Mouse (Mus musculus) gastrocnemius, postnatal 4 days (tissue): ENCODE measurements around the gene Ifngr2. TPM values are rescaled to one million over a fixed set of nuclear protein-coding genes. Genes with fewer than 3 reads are reported as not detected.

Source experiments
- DNase-seq, 2 experiments: peaks; one replicate each; pipeline ENCODE4 v3.0.0; 2021 to 2022; ENCODE audit warnings: low spot score in 2 of 2, mixed read lengths in 2 of 2
- total RNA-seq, 2 experiments: library from RNA; stranded (reverse); gene quantifications; 2 replicates each; pipeline ENCODE4 v1.2.3; 2021

The Ifngr2 gene
- total RNA-seq, 2 experiments from 2014 or later = 47.9 to 52.5 TPM

GRCm38 (mm10) chr16:91534888-91535287 is 12.0 kb upstream of the Ifngr2 start:
- DNase-seq = no peak

DNA sequence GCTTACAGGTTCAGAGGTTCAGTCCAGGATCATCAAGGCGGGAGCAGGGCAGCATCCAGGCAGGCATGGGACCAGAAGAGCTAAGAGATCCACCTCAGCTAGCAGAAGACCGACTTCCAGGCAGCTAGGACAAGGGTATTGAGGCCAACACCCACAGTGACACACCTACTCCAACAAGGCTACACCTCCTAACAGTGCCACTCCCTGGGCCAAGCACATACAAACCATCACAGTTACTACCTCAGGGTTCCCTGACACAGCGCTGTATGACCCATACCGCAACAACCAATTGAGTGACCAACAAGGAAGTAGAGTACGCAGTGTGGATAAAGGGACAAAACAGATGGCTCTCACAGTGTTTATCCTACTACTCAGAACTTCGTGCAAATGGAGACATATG is 10.5 kb upstream of the Ifngr2 start:
- no peak for DNase-seq

- no peak for DNase-seq
Measured at GRCm38 (mm10) chr16:91537065-91537464, 9.8 kb upstream of the Ifngr2 start.

DNA sequence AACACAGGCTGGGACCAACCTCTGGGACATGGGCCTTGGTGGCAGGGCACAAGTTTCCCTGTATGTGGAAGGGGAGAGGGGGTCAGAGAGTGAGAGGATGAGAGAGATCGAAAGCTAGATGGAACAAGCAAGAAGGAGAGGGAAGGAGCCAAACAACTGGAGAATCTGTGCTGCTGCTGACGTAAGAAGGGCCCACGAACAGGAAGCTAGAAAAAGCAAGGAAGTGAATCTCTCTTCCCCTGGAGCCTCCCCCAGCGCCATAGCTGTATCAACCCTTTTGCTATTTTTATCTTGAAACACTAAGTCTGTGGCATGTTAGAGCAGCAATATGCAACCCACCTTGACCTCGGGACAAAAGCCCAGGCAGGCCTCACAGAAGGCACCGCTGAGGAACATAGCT is 8.8 kb upstream of the Ifngr2 start:
- no peak for DNase-seq

DNA sequence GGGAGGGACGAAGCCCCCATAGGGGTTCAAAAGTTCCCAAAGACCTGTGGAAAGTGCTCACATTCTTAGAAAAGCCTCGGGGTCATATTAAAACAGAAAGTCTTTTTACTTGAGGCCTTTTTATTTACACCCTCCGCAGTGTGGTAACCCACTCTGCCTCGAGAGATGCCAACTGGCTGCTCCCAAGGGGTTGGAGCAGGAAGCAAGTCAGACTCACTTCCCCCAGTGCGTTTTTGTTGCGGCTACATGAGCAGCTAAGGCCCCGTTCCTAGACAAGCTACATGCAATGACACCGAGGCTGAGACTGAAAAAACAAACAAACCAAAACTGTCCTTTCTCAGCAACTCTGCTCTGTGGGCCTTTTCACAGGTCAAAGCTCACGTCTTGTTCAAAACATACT is 8.4 kb upstream of the Ifngr2 start:
- DNase-seq = no peak

GRCm38 (mm10) chr16:91541573-91542081 is 5.2 kb upstream of the Ifngr2 start:
- no peak for DNase-seq

GRCm38 (mm10) chr16:91543619-91544018 is 3.3 kb upstream of the Ifngr2 start:
- no peak for DNase-seq

GRCm38 (mm10) chr16:91545597-91546281 is 1.1 kb upstream of the Ifngr2 start:
- DNase-seq = no peak

DNA sequence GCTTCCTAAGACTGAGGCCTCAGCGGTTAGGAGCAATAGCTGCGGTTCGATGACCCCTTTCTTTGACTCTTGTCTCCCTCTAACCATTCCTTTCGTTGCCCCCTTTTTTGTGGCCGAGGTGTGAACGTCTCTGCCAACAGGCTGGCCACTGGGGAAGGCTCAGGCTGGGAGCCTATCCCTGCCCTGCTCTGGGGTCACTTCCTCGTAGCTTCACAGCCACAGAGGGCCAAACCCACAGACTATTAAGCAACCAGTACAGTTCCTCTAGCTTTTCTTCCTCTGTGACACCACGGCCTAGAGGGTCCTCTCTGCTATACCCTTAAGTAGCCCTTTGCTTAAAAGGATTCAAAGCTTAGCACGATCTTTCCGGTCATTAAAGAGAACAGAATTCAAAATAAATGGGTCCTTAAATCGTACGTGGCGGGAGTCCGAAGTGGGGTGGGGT is 459 bp upstream of the Ifngr2 start:
- no peak for DNase-seq

DNA sequence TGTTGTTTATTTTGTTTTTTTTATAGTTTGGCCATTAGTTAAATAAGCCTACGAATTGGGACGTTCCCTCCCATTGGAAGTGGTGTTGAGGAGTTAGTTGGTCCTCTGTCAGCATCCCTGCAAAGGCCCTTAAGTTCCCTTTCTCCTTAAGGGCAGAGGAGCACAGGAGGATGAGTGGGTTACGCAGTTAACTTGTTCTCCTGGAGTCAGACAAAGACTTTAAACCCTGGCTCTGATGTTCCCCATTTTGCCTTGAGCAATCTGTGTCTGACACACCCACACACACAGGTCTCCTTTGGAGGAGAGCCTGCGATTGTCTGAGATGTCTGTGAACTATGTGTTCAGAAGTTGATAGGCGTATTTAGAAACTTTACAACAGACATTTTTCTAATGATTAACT is 1.1 kb downstream of the Ifngr2 start:
- no peak for DNase-seq

- no peak for DNase-seq
Measured at GRCm38 (mm10) chr16:91548586-91548985, 1.7 kb downstream of the Ifngr2 start.

- DNase-seq = no peak
Measured at GRCm38 (mm10) chr16:91548996-91549395, 2.1 kb downstream of the Ifngr2 start.

DNA sequence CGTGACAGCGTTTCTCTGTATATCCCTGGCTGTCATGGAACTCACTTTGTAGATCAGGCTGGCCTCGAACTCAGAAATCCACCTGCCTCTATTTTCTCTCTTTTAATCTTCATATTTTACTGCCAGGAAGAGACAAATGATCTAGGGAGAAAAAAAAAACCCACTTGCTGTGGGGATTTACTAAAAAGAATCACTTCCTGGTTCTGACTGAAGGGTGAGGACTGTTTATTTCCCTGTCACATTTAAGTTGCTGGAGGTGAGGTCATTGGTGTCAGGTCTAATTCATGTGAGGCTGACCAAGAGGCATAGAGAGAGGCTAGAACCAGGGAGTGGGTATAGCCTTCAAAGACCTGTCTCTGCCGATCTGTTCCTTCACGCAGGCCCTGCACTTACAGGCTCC is 2.7 kb downstream of the Ifngr2 start:
- DNase-seq = no peak

DNA sequence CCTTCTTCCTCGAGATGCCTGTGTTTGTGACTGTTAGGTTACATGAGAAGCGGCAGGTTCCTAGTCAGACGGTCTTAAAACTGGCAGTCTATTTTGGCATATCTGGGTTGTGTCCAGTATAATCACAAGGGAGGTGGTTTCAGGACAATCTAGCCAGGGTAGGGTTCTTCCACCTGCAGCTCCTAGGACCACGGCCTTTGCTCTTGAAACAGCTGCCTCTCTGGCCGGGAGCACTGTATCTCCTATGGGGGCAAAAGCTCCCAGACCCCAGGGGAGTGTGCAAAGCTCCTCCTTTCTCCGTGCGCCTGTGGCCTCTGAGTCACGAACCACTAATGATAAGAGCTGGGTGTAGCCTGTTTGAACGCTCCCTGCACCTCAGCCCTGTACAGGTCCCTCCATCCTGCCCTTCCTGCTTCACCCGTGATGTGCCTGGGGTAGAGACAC is 4.2 kb downstream of the Ifngr2 start:
- no peak for DNase-seq

DNA sequence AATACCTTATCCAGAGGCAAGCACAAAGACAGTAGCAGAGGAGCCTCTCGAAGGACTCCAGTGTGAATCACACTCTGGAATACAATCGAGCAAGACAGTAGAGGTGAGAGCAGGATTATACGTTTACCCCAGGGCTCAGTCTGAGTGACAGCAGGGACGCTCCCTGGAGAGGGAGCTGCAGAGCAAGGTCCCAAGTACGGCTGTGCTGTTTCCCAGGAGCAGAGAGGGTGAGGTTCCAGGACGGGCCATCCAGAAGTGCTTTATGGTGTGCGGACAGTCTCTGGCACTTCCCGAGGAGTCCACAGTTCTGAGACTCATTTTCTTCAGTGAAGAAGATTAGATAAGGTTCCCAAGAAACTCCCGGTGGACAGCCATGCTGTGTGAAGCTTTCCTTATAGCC is 5.2 kb downstream of the Ifngr2 start:
- DNase-seq = no peak

DNA sequence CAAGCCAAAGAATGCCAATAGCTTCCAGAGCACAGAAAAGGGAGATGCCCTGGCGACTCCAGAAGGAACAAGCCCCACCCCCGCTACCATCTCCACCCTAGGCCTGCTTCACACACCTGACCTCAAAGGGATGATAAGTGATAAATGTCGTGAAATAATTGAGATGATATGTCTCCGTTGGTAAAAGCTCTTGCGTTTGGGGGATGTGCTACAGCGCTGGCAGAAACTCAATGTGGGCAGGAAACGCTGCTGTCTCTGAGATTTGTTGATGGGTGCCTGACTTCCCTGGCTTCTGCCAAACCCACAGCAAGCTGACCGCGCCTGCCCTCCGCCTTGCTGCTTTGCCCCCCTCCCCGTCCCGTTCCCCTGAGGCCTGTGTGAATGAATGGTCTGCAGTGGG is 6.8 kb downstream of the Ifngr2 start:
- no peak for DNase-seq

DNA sequence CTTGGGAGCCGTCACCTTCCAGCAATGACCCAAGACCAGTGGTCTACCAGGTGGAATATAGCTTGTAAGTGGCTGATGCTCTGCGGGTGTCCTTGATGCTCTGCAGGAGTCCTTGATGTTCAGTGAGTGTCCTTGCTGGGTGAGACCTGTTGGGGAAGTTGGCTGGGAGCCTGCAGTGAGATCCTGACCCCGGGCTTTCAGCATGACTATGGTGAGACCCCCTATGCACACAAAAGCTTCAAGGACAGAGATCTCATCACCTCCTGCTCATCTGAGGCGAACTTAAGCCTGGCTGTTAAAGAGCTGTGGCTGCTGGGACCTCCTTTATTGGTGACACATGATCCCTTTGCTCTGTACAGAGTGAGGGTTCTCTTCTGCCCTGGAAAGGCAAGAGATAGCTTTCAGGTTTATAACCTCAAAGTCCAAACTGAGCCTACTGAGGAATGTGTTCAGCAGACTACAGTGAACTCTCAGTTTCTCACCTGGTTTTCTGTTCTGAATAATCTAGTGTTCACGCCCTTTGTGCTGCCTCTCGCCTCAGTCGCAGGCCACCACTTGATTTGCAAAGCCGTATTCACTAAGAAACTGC is 8.2 kb downstream of the Ifngr2 start:
- no peak for DNase-seq

- no peak for DNase-seq
Measured at GRCm38 (mm10) chr16:91556659-91557058, 9.8 kb downstream of the Ifngr2 start.

DNA sequence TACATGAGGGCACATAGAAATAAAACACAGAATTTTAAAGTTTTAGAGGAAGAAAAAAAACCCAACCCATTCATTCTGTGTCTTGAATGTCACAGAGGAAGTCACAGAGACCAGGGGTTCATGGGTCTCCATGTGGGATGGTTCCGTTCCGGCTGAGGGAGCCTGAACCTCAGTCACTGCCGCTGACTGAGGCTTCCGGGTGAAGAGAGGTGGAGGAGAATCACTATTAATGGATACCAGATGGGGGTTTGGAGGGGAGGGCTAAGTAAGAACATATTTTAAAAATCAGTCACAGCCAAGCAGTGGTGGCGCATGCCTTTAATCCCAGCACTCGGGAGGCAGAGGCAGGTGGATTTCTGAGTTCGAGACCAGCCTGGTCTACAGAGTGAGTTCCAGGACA is 10.3 kb downstream of the Ifngr2 start:
- no peak for DNase-seq

DNA sequence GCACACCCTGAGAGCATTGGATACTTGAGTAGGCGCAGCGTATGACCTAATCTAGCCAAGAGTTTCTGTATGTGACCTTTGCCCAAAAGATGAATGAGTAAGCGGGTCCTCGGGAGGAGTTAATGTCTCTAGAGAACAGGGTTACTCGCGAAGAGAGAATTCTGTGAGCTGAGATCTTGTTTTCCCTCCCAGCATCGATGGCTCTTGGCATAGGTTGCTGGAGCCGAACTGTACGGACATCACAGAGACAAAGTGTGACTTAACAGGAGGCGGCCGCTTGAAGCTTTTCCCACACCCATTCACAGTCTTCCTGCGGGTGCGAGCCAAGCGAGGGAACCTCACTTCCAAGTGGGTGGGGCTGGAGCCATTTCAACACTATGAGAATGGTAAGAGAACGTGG is 10.8 kb downstream of the Ifngr2 start:
- DNase-seq = peak in 1 of 2 experiments; percentile 34

DNA sequence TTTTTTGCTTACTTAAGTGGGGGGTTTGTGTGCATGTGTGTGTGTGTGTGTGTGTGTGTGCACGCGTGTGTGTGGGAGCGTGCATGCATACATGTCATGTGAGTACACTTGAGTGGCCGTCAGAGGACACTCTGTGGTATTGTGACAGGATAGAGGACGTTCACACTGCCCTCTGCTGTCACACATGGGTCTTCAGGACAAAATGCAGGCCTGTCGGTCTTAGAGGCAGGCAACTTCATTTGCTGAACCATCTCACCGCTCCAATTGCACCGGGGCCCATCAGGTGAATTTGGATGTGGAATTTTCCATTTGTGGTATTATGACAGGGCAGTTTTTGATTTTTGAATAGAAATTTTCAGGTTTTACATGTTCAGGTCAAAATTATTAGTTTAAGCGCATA is 14.2 kb downstream of the Ifngr2 start:
- DNase-seq = no peak

DNA sequence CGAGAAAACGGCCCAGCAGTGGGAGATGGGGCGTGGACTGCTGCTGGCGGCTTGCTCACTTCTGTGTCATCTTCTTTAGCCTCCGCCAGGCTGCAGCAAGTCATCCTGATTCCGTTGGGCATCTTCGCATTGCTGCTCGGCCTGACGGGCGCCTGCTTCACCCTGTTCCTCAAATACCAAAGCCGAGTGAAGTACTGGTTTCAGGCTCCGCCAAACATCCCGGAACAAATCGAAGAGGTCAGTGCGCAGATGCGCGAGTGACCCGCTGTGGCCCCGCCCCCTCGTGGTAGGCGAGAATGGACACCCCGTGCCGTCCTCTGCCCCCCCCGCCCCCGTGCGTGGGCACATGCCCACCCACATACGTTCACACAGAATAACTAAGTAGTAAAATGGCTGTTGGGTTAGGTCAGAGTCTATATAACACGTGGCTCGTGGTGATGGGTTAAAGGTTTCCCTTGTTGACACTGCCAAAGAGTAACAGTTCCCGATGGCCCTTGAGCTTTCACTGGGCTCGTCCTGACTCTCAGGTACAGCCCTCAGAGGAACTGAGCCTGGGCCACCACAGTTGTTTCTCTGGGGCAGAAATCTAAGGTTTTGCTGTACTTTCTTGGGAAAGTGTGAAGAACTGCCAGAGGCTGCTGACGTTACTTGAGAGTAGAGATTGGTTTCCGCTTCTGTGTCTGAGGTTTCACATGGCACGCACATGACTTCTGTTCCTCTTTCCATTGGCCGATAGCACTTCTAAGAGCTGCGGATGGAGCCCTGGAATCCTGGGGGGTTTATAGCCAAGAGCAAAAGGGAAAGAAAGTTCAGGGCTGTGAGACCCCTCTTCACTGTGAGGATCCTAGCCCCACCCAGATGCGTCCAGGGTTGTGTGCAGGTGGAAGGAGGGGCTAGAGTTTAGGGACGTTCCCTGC is 14.9 kb downstream of the Ifngr2 start:
- no peak for DNase-seq
